Mouse (Mus musculus) CH12.LX (cell line): ENCODE results near the gene Qrich1. TPM values are rescaled to one million over a fixed set of nuclear protein-coding genes. Genes with fewer than 3 reads are reported as not detected.
A peak's percentile ranks its signal among the peaks of the same experiment; 100 is the strongest.

Source experiments
- DNase-seq: peaks from one replicate; pipeline ENCODE4 v3.0.0-alpha.2; 2013; ENCODE audit errors: extremely low read depth
- H3K27ac ChIP-seq: 2 replicates; pipeline ENCODE4 v1.5.1; 2012; ENCODE audit warnings: low read depth, mild to moderate bottlenecking, control low read depth, moderate library complexity; ENCODE audit not compliant: insufficient read depth
- H3K27me3 ChIP-seq: replicated peaks from 2 replicates; pipeline ENCODE3; 2012; ENCODE audit warnings: inconsistent platforms
- H3K36me3 ChIP-seq, 2 experiments: replicated peaks in 1 of 2; 2 replicates each; pipeline versions ENCODE3 to v1.6.1; 2012; ENCODE audit warnings: inconsistent platforms in 1 of 2, low read length in 1 of 2, mild to moderate bottlenecking in 1 of 2, mixed read lengths in 1 of 2, moderate library complexity in 1 of 2; ENCODE audit not compliant: control insufficient read depth in 1 of 2, insufficient read depth in 1 of 2
- H3K4me1 ChIP-seq, 2 experiments: 2 replicates each; pipeline ENCODE4 v1.6.1; 2012; ENCODE audit warnings: inconsistent platforms in 1 of 2, moderate library complexity in 1 of 2; ENCODE audit not compliant: insufficient read depth in 2 of 2, control insufficient read depth in 1 of 2
- H3K4me2 ChIP-seq: 2 replicates; pipeline ENCODE4 v1.6.1; 2012; ENCODE audit warnings: low read depth, mild to moderate bottlenecking, control low read depth; ENCODE audit not compliant: poor library complexity, insufficient read depth, severe bottlenecking
- H3K4me3 ChIP-seq, 3 experiments: fragments of 150-350 bp in 1 of 3; sonication (generic) in 1 of 3; replicated peaks in 1 of 3; 2 replicates each; pipeline versions ENCODE3 to v1.5.1; 2011 to 2012; ENCODE audit warnings: low read depth in 2 of 3, low read length in 2 of 3, mild to moderate bottlenecking in 2 of 3, moderate library complexity in 2 of 3, control low read depth in 1 of 3, improper control_type of control experiment in 1 of 3, inconsistent platforms in 1 of 3, mixed read lengths in 1 of 3; ENCODE audit not compliant: poor library complexity in 1 of 3
- H3K79me2 ChIP-seq: replicated peaks from 2 replicates; pipeline ENCODE4 v1.6.1; 2012; ENCODE audit warnings: mild to moderate bottlenecking, moderate library complexity; ENCODE audit not compliant: control insufficient read depth, poor library complexity, insufficient read depth, severe bottlenecking; ENCODE audit errors: extremely low read depth
- H3K9ac ChIP-seq: 2 replicates; pipeline ENCODE4 v1.6.1; 2012; ENCODE audit warnings: low read depth, mild to moderate bottlenecking, control low read depth, moderate library complexity; ENCODE audit not compliant: insufficient read depth
- H3K9me3 ChIP-seq: replicated peaks from 2 replicates; pipeline ENCODE3; 2012; ENCODE audit warnings: low read length, inconsistent platforms, mixed read lengths
- CHD2 ChIP-seq: IDR thresholded peaks from 2 replicates; pipeline ENCODE4 v1.6.1; 2011; ENCODE audit warnings: low read length, improper control_type of control experiment
- CTCF ChIP-seq, 2 experiments: IDR thresholded peaks in 1 of 2; conservative IDR thresholded peaks in 1 of 2; 2 replicates each; pipeline ENCODE4 v1.5.1; 2011 to 2012; ENCODE audit warnings: low read depth in 2 of 2, low read length in 2 of 2, improper control_type of control experiment in 1 of 2, inconsistent platforms in 1 of 2, mild to moderate bottlenecking in 1 of 2, moderate library complexity in 1 of 2
- ETS1 ChIP-seq: conservative IDR thresholded peaks from 2 replicates; pipeline ENCODE4 v1.6.1; 2012; ENCODE audit warnings: low read depth, mild to moderate bottlenecking, inconsistent platforms, low read length, improper control_type of control experiment, moderate library complexity
- HCFC1 ChIP-seq: IDR thresholded peaks from 2 replicates; pipeline ENCODE4 v1.6.1; 2012; ENCODE audit warnings: low read depth, mild to moderate bottlenecking, inconsistent platforms, low read length, improper control_type of control experiment
- JUN ChIP-seq: IDR thresholded peaks from 2 replicates; pipeline ENCODE4 v1.6.1; 2011; ENCODE audit warnings: low read depth, mild to moderate bottlenecking, low read length, improper control_type of control experiment, moderate library complexity; ENCODE audit not compliant: insufficient read depth
- KAT2A ChIP-seq: IDR thresholded peaks from 2 replicates; pipeline ENCODE4 v1.6.1; 2012; ENCODE audit warnings: low read length, improper control_type of control experiment, inconsistent platforms; ENCODE audit not compliant: insufficient replicate concordance
- MAFK ChIP-seq: IDR thresholded peaks from 2 replicates; pipeline ENCODE4 v1.6.1; 2011; ENCODE audit warnings: low read length, improper control_type of control experiment; ENCODE audit not compliant: insufficient replicate concordance
- MAX ChIP-seq: IDR thresholded peaks from 2 replicates; pipeline ENCODE4 v1.6.1; 2011; ENCODE audit warnings: low read length, improper control_type of control experiment
- MXI1 ChIP-seq: IDR thresholded peaks from 2 replicates; pipeline ENCODE4 v1.6.1; 2011; ENCODE audit warnings: mild to moderate bottlenecking, low read depth, low read length, improper control_type of control experiment
- MYC ChIP-seq: IDR thresholded peaks from 2 replicates; pipeline ENCODE4 v1.6.1; 2011; ENCODE audit warnings: low read depth, mild to moderate bottlenecking, improper control_type of control experiment, low read length
- NELFE ChIP-seq: IDR thresholded peaks from 2 replicates; pipeline ENCODE4 v1.6.1; 2011; ENCODE audit warnings: low read depth, low read length, improper control_type of control experiment
- NRF1 ChIP-seq: IDR thresholded peaks from 2 replicates; pipeline ENCODE4 v1.6.1; 2014; ENCODE audit warnings: low read depth, mild to moderate bottlenecking, inconsistent platforms, low read length, improper control_type of control experiment, moderate library complexity
- POLR2AphosphoS2 ChIP-seq: IDR thresholded peaks from 2 replicates; pipeline ENCODE4 v1.6.1; 2011; ENCODE audit warnings: low read depth, low read length, improper control_type of control experiment
- TBP ChIP-seq: conservative IDR thresholded peaks from 2 replicates; pipeline ENCODE4 v1.6.1; 2011; ENCODE audit warnings: low read depth, low read length, improper control_type of control experiment
- USF1 ChIP-seq: IDR thresholded peaks from 2 replicates; pipeline ENCODE4 v1.6.1; 2014; ENCODE audit warnings: low read depth, mild to moderate bottlenecking, inconsistent platforms, low read length, improper control_type of control experiment
- ZC3H11A ChIP-seq: IDR thresholded peaks from 2 replicates; pipeline ENCODE4 v1.6.1; 2012; ENCODE audit warnings: low read depth, mild to moderate bottlenecking, inconsistent platforms, low read length, improper control_type of control experiment
- ZMIZ1 ChIP-seq: IDR thresholded peaks from 2 replicates; pipeline ENCODE4 v1.6.1; 2012; ENCODE audit warnings: low read depth, mild to moderate bottlenecking, inconsistent platforms, low read length, improper control_type of control experiment
- ZNF384 ChIP-seq: IDR thresholded peaks from 2 replicates; pipeline ENCODE4 v1.6.1; 2012; ENCODE audit warnings: low read depth, low read length, improper control_type of control experiment, inconsistent platforms
- dilution Hi-C: fragments of 300-500 bp; cut with MboI; formaldehyde crosslinking; loops from 2 replicates; pipeline ENCODE4 v1.14.3; 2020; ENCODE audit warnings: low sequenced_read_pairs; ENCODE audit not compliant: extremely low pct_unique_long_range_greater_than_20kb, extremely low pct_ligation_motif_present
- in situ Hi-C: fragments of 300-500 bp; cut with MboI; formaldehyde crosslinking; loops from 3 replicates; pipeline ENCODE4 v1.14.3; 2019; ENCODE audit warnings: low sequenced_read_pairs, low pct_ligation_motif_present, low pct_unique_long_range_greater_than_20kb, mixed read lengths
- polyA plus RNA-seq: library from polyadenylated mRNA; unstranded; fragments of >175 nt; gene quantifications from 2 replicates; pipeline ENCODE4 v1.2.1, GENCODE M21; 2012; ENCODE audit warnings: low read depth; ENCODE audit not compliant: insufficient read length
- total RNA-seq, 2 experiments: library from RNA; depleted of rRNA; stranded (reverse); fragments of 300-350 nt in 1 of 2; fragments of >200 nt in 1 of 2; gene quantifications; 2 replicates each; pipeline ENCODE4 v1.2.3; 2012 to 2014

Gene Qrich1
- total and polyA plus RNA-seq, 3 experiments: 72.1 to 117 (median 104) TPM

DNA sequence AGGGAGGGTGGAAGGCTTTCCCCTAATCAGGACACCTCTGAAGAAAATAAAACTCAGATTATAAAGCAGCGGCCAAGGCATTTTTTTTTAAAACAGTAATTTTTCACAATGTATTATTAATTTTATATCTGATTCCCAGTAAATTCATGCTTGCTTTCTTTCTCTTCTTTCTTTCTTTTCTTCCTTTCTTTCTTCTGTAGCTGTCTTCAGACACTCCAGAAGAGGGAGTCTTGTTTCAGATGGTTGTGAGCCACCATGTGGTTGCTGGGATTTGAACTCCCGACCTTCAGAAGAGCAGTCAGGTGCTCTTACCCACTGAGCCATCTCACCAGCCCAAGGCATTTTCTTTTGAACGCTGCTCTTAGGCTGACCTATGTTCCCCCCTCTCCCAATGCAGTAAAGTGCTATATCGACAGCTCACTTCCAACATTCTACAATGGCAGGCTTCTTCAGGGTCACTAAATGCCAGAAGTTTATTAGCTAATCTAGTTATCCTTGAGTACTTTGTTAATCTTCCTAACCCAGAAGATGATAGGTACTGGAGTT is 82.5 kb downstream of the Qrich1 start:
- no peaks in the 10 kb centered on the region for H3K9me3 ChIP-seq
- H3K36me3 ChIP-seq: peaks cover 9 to 35% of the 10 kb centered on the region in 2 experiments
- TF ChIP-seq ZC3H11A (no peak), MAFK (no peak), CHD2 (no peak), TBP (peak; percentile 78; the same call in 1 of the 2 replicates)
- no peak for DNase-seq
- H3K9ac ChIP-seq: no peak overlapping the region
- in situ Hi-C loops (no loop called here), dilution Hi-C loops (no loop called here)
- H3K79me2 ChIP-seq: no peaks in the 10 kb centered on the region
- H3K27ac ChIP-seq: no peak overlapping the region
- H3K4me2 ChIP-seq: no peak overlapping the region
- peaks cover 0 to 19% of the 10 kb centered on the region in 2 experiments; a peak in 2 of 4 replicates for H3K4me1 ChIP-seq
- no peak overlapping the region for H3K4me3 ChIP-seq
- no peaks in the 10 kb centered on the region for H3K27me3 ChIP-seq

DNA sequence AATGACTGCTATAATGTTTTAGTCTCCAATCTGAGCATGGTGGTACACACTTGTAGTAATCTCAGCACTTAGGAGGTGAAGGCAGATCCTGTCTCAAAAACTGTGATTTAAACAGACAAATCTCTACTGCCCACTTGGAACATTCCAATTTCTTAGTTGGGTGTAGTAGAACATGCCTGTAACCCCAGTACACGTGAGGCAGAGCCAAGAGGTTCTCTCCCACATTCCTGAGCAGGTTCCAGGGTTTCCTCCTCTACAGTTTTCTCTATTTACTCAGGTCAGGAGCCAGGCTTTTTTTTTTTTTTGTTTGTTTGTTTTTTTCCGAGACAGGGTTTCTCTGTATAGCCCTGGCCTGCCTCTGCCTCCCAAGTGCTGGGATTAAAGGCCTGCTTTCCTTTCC is 83.4 kb downstream of the Qrich1 start:
- no peak for DNase-seq
- H3K4me3 ChIP-seq: no peak overlapping the region
- H3K79me2 ChIP-seq: no peaks in the 10 kb centered on the region
- H3K9ac ChIP-seq: no peak overlapping the region
- H3K27ac ChIP-seq: no peak overlapping the region
- dilution Hi-C loops: no loop called here
- in situ Hi-C loops: no loop called here
- H3K4me2 ChIP-seq: no peak overlapping the region
- H3K9me3 ChIP-seq: no peaks in the 10 kb centered on the region
- peaks cover 0 to 14% of the 10 kb centered on the region in 2 experiments; a peak in 2 of 4 replicates for H3K4me1 ChIP-seq
- H3K27me3 ChIP-seq: no peaks in the 10 kb centered on the region
- no peak for TF ChIP-seq HCFC1
- TF ChIP-seq ETS1: no peak
- no peak for TF ChIP-seq ZC3H11A
- TF ChIP-seq NRF1: no peak
- TF ChIP-seq USF1: no peak
- TF ChIP-seq JUN: no peak
- no peak for TF ChIP-seq CTCF (conservative IDR thresholded peaks at IDR 0.05 in 1 of 2, IDR thresholded peaks at IDR 0.05 in 1 of 2; ENCODE audit: low read depth in 2 of 2, low read length in 2 of 2)
- TF ChIP-seq MYC: no peak
- no peak for TF ChIP-seq MAX
- no peak for TF ChIP-seq MAFK
- TF ChIP-seq KAT2A: no peak
- no peak for TF ChIP-seq ZNF384
- no peak for TF ChIP-seq MXI1
- no peak for TF ChIP-seq ZMIZ1
- TF ChIP-seq NELFE: no peak
- TF ChIP-seq POLR2AphosphoS2: no peak
- no peak for TF ChIP-seq TBP
- H3K36me3 ChIP-seq: peaks cover 16 to 34% of the 10 kb centered on the region in 2 experiments
